ENCODE assay signal across 13 mouse cellular contexts in genomic region chr6:86665560-86666307, GRCm38 (mm10). TPM values are rescaled to one million over a fixed set of nuclear protein-coding genes. Genes with fewer than 3 reads are reported as not detected.
A peak's percentile ranks its signal among the peaks of the same experiment; 100 is the strongest.
DNase-seq lines count a peak whose midpoint lies in the region; ATAC-seq and TF ChIP-seq lines count a peak whose summit lies in the region.
"Had no signal": no experiment of that assay in that cellular context is flagged by ENCODE, and none has a peak within 500 bp of the region (broad histone marks: within the 10 kb centered on the region; RNA-seq: fewer than 3 reads in every experiment).

No protein-coding gene starts in this region.

- no peak for TF ChIP-seq POLR2A in lung, adult 2 months (IDR thresholded peaks at IDR 0.05; ENCODE audit: borderline replicate concordance, extremely low read depth, low read depth, low read length)
- no peak for TF ChIP-seq POLR2A in bone marrow, adult 2 months (IDR thresholded peaks at IDR 0.05; ENCODE audit: borderline replicate concordance, control insufficient read depth, low read depth, low read length)

- H3K9me3 ChIP-seq in megakaryocyte, embryonic 14.5 days, result no peaks in the 10 kb centered on the region
- H3K9me3 ChIP-seq in forebrain, embryonic 16.5 days (ENCODE audit: control insufficient read depth, low read length), result no peaks in the 10 kb centered on the region
- H3K9me3 ChIP-seq: embryonic facial prominence, embryonic 13.5 days; lung, embryonic 15.5 days had no signal

- H3K27ac ChIP-seq in bone marrow, adult 2 months (ENCODE audit: control insufficient read depth, insufficient read depth, low read depth, low read length, poor library complexity), result peak overlapping the region; percentile 68; the same call in 1 of the 2 replicates
- H3K27ac ChIP-seq in forebrain, embryonic 16.5 days (ENCODE audit: low read length), result no peak overlapping the region
- H3K27ac ChIP-seq: embryonic facial prominence, embryonic 13.5 days; lung, embryonic 15.5 days had no signal

- DNase-seq in lung, adult 2 months, result no peak
- no peak for DNase-seq in lung, postnatal 25 days (ENCODE audit: low spot score)
- peak; percentile 23 for DNase-seq in kidney, postnatal 14 days
- no peak for DNase-seq in urinary bladder, postnatal 14 days (ENCODE audit: low spot score)
- DNase-seq: cerebellum, postnatal 10 days; gastrocnemius, postnatal 10 days; layer of hippocampus, postnatal 36 days had no signal

- H3K27me3 ChIP-seq in megakaryocyte, embryonic 14.5 days (replicated peaks), result no peaks in the 10 kb centered on the region
- no peaks in the 10 kb centered on the region for H3K27me3 ChIP-seq in forebrain, embryonic 16.5 days (replicated peaks; ENCODE audit: control insufficient read depth, insufficient read depth, low read length)
- H3K27me3 ChIP-seq: embryonic facial prominence, embryonic 13.5 days; lung, embryonic 15.5 days had no signal

- TF ChIP-seq CTCF in lung, adult 2 months (IDR thresholded peaks at IDR 0.05; ENCODE audit: insufficient read depth, low read length), result no peak
- no peak for TF ChIP-seq CTCF in bone marrow, adult 2 months (IDR thresholded peaks at IDR 0.05; ENCODE audit: control insufficient read depth, insufficient read depth, low read length)

- no peak overlapping the region for H3K4me2 ChIP-seq in forebrain, embryonic 16.5 days (ENCODE audit: low read length)
- H3K4me2 ChIP-seq: embryonic facial prominence, embryonic 13.5 days; lung, embryonic 15.5 days had no signal

- no peak for ATAC-seq in forebrain, embryonic 16.5 days
- ATAC-seq: forebrain, embryonic 14.5 days had no signal

- H3K4me3 ChIP-seq in lung, adult 2 months (replicated peaks; ENCODE audit: extremely low read depth, low read depth, low read length), result peak overlapping the region; percentile 17
- H3K4me3 ChIP-seq in bone marrow, adult 2 months (replicated peaks; ENCODE audit: control insufficient read depth, low read depth, low read length), result peak overlapping the region; percentile 67
- H3K4me3 ChIP-seq in megakaryocyte, embryonic 14.5 days (replicated peaks), result peak overlapping the region; percentile 99
- no peak overlapping the region for H3K4me3 ChIP-seq in forebrain, embryonic 16.5 days (replicated peaks; ENCODE audit: low read length)
- H3K4me3 ChIP-seq: embryonic facial prominence, embryonic 13.5 days; lung, embryonic 15.5 days had no signal

- whole genome bisulfite sequencing in lung, adult 2 months, result 65% methylated on average over 17 of the region's 17 CpGs
- WGBS in bone marrow, adult 2 months, result 18% methylated on average over 17 of the region's 17 CpGs
- WGBS in forebrain, embryonic 16.5 days, result 85% methylated on average over 17 of the region's 17 CpGs

- H3K36me3 ChIP-seq in megakaryocyte, embryonic 14.5 days (replicated peaks; ENCODE audit: low read length), result peaks cover 79% of the 10 kb centered on the region
- peaks cover 4% of the 10 kb centered on the region; the same call in 1 of the 2 replicates for H3K36me3 ChIP-seq in forebrain, embryonic 16.5 days (ENCODE audit: control insufficient read depth, insufficient read depth)

- no peak overlapping the region for H3K9ac ChIP-seq in forebrain, embryonic 16.5 days (replicated peaks; ENCODE audit: low read depth, low read length)
- H3K9ac ChIP-seq: embryonic facial prominence, embryonic 13.5 days; lung, embryonic 15.5 days had no signal

- peaks cover 12% of the 10 kb centered on the region for H3K4me1 ChIP-seq in lung, adult 2 months (ENCODE audit: control insufficient read depth, insufficient read depth, low read length)
- peaks cover 4% of the 10 kb centered on the region for H3K4me1 ChIP-seq in bone marrow, adult 2 months (ENCODE audit: control insufficient read depth, insufficient read depth, low read length)
- H3K4me1 ChIP-seq in megakaryocyte, embryonic 14.5 days, result peaks cover 84% of the 10 kb centered on the region
- peaks cover 25% of the 10 kb centered on the region for H3K4me1 ChIP-seq in forebrain, embryonic 16.5 days (replicated peaks; ENCODE audit: control insufficient read depth, insufficient read depth, low read length)

RNA-seq across cellular contexts. Expression of gene Mxd1, which starts 3.2 kb away (rescaled TPM):
- polyA plus RNA-seq in lung, adult 2 months (2012; rRNA removed), result 14.8 and 19.1 TPM in 2 replicates
- polyA plus RNA-seq in bone marrow, adult 2 months (2011; ENCODE audit: insufficient read depth, insufficient read length, low replicate concordance, missing spikeins), result 49.6 and 56.2 TPM in 2 replicates
- polyA plus RNA-seq in megakaryocyte, embryonic 14.5 days (2012; ENCODE audit: insufficient read depth, low replicate concordance), result 45.0 and 47.5 TPM in 2 replicates
- 21.6 and 23.2 TPM in 2 replicates for polyA plus RNA-seq in forebrain, embryonic 16.5 days (2015; fragmentation: Nextera tagmentation; extraction: Ambion mirVana)

RNA-seq across cellular contexts. Expression of gene Snrnp27, which starts 18.6 kb away (rescaled TPM):
- 8.4 and 9.8 TPM in 2 replicates for polyA plus RNA-seq in lung, adult 2 months (2012; rRNA removed)
- polyA plus RNA-seq in bone marrow, adult 2 months (2011; ENCODE audit: insufficient read depth, insufficient read length, low replicate concordance, missing spikeins), result 47.5 and 47.8 TPM in 2 replicates
- polyA plus RNA-seq in megakaryocyte, embryonic 14.5 days (2012; ENCODE audit: insufficient read depth, low replicate concordance), result 56.3 and 375 TPM in 2 replicates
- polyA plus RNA-seq in forebrain, embryonic 16.5 days (2015; fragmentation: Nextera tagmentation; extraction: Ambion mirVana), result 103 and 106 TPM in 2 replicates

RNA-seq across cellular contexts. Expression of gene Asprv1, which starts 37.8 kb away (rescaled TPM):
- 0.43 and 263 TPM in 2 replicates for polyA plus RNA-seq in lung, adult 2 months (2012; rRNA removed)
- polyA plus RNA-seq in bone marrow, adult 2 months (2011; ENCODE audit: insufficient read depth, insufficient read length, low replicate concordance, missing spikeins), result 7.6 and 19.6 TPM in 2 replicates
- 0.64 TPM in 1 of 2 replicates, not detected in the other for polyA plus RNA-seq in megakaryocyte, embryonic 14.5 days (2012; ENCODE audit: insufficient read depth, low replicate concordance)
- polyA plus RNA-seq in forebrain, embryonic 16.5 days (2015; fragmentation: Nextera tagmentation; extraction: Ambion mirVana), result 0.92 and 1.6 TPM in 2 replicates
